Mouse (Mus musculus) brain, embryonic 18.5 days (tissue): ENCODE measurements around the gene Gnb1.
A peak's percentile ranks its signal among the peaks of the same experiment; 100 is the strongest.

Source experiments
- DNase-seq: peaks from one replicate; pipeline ENCODE4 v3.0.0-alpha.2; 2012; ENCODE audit warnings: low read depth, low spot score

Gene Gnb1

DNA sequence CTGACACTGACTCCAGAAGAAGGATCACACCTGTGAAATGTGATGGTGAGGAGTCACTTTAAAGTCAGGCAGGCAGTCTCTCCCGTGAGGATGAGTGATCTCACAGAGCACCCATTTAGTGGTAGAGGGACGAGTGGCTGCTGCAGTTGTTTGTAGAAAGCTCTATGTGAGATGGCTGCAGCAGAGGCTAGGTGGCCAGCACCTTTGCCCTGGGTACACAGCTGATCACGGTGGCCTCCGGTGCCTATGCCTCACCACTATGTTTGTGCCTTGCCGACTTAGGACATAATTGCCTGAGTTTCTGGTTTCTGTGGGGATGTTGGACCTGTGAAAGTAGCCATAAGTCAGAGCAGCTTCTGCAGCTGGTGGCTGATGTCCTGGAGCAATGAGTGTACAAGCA is 86.6 kb downstream of the Gnb1 start:
- no peak for DNase-seq

DNA sequence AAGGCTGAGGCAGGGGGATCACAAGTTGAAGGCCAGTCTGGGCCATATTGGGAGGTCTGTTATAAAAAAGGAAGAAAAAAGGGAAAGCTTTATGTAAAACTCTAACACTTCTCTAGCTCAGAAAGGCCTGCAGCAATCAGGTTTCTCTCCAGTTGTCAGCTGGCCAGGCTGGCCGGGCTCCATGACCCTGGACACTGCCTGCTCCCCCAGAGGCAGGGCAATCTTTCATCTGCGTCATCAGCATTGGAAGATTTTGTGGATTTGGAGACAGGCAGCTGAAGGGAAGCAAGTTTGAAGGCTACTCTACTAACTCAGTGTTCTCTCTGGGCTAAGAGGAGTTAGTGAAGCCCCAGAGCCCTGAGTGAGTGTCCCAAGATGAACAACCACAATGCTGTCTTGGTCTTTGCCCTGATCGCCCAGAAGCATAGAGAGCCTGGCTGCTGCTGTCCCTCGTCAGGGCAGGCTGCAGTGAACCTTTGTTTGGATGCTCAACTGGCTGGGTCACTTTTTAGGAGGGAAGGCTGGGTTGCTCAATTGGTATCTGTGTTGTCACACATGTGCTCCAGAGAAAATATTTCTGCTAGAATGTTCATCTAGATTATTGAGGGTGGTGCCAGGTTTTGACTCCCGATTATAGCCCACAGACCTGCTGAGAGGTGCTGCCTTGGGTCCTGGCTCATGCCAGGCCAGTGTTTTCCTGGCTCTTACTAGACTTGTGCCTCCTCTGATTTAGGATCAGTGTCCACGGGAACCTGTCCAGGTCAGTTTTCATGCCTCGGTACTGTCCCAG is 87.4 kb downstream of the Gnb1 start:
- no peak for DNase-seq

DNA sequence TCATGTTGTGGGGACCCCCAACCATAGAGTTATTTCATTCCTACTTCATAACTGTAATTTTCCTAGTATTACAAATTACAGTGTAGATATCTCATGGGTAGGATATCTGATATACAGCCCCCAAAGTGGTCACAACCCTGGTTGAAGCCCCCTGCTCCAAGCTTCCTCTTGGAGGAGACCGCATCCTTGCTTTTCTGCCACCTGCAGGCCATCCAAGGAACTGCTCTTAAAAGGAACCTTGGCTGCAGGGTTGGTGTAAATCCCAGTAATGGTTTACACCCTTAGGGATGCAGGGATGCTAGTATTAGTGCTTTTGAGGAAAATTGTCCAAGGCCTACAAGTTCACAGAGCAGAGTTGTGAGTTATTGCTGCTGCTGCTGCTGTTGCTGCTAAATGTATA is 89.3 kb downstream of the Gnb1 start:
- no peak for DNase-seq

DNA sequence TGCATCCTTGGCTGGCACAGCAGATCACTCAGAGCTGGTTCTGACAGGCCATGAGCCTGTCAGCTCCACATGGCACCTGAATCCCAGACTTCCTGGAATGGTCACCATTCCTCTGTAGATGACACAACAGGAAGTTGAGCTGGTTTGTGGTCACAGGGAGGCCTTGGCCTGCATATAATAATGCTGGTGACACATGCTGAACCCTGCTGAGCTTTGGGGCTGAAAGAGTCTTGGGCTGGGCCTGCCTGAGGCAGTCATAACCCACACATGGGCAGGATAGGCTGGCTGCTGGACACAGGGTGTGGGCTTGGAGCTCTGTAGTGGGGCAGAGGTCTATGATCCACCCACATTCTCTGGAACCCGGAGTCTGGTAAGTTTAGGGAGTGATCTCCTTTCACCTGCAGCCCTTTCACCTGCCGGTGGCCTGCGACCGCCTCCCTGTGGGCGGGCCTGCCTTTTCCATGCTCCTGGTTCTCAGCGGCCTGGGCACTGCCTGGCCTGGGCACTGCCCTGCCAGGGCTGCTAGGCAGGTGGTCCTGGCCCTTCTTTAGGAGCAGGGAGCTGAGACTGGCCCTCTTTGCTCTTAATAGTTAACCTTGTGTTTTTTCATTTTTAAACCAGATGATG is 91.2 kb downstream of the Gnb1 start:
- no peak for DNase-seq

DNA sequence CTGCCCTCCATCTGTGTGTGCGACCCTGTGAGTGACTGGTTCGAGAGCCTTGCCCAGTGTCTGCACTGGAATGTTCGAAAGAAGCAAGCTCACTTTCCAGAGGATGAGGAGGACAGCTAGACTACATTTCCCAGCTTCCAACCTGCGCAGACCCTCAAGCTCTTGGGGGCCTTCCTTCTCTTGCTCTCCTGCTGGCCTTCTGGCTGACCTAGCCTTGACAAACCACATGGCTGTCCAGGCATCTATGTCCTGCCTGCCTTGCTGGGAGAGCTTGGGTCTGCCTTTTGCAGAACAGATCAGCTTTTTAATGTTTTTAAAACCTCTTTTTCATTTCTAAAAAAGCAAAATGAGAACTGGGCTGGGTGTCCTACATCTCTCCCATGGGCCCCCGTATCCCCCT is 98.2 kb downstream of the Gnb1 start:
- no peak for DNase-seq

DNA sequence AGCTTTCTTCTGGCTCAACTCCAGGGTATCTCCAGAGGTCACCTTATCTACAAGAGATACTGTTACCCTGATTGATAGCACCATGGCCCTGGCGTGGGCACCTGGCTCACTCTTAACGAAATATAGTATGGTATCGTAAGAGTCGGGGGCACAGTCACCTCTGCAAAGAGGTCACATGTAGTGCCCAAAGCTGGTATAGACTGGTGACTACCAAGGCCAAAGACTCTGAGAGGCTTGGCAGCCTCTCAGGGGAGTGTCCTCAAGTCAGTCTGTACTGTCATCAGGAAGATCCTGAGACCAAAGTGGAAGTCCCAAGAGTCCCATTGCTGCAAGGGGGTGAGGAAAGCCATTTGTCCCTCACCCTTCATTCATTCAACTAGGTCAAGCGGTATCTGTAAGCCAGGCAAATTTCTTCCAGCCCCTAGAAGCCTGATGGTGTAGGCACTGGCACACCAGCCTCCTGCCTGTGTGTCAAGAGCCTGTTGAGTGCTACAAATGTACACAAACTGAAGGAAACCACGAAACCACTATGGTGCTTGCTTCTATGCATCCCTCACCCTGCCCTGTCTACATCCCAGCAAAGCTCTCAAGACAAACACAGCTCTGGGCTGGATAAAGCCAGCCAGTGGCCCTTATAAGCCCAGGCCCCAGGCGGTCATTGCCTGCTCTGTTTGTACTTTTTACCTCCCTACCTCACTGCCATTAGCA is 100.0 kb downstream of the Gnb1 start:
- DNase-seq, result no peak

DNA sequence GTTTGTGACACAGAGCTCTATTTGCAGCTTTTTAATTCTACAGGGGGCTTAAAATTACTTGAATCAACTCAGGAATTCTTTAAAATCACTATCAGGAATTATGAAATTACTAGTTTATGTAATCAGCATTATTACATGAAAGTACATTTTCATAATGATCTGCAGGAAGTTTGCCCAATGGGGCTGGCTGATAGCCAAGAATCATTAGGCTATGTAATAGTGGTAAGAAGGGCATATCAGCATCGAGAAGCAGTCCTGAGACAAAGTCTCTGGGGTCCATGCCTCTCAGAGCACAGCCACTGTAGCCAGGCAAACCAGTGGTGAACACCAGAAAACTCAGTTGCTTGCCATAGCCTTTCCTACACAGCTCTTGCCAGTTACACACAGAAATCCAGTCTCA is 102.6 kb downstream of the Gnb1 start:
- DNase-seq, result no peak

DNA sequence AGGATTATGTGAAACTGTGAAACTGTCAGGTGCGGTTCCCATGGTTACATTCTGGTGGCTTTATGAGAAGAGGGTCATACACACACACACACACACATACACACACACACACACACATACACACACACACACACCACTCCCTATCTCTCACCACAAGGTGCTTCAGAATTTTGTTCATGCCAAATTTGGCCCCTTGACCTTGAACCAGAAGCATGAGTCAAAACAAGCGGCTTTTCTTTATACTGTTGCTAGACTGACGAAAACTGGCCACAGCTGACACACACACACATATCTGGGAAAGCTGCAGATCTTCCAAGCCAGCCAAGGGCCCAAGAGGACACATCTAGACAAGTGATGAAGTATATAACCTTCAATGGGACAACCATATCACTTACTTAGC is 104.6 kb downstream of the Gnb1 start:
- DNase-seq, result no peak

DNA sequence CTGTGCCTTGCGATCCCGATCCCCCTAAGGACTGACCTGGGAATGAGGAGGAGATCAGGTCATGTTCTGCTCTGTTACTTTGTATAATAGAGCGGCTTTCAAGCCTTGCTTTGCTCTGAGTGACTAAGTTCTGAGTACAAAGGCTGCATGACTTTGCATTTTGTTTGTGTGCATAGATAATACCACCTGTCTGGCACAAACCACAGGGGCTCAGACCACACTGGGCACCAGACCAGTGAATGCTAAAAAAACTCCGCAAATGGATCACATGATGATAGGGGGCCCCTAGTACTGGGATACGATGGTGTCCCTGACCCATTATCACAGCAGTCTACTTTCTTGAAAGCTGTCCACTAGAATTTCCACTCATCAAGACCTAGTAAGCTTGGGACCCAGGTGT is 105.4 kb downstream of the Gnb1 start:
- DNase-seq, result no peak

DNA sequence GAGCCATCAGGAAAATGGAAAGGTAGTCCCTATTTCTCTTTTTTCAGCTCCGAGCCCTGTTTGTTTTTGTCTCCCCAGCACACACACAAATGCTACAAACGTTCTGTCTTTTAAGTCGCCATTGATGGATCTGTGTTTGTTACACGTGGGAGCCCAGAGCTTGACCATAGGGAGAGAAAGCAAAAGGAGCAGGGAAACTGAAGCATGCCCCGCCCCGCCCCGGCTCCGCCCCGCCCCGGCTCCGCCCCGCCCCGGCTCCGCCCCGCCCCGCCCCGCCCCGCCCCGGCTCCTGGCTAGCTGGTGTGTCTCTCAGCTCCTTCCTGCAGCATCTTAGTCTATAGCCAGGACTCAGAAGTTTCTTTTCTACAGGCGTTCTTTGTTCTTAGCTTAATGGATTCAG is 107.4 kb downstream of the Gnb1 start:
- no peak for DNase-seq

DNA sequence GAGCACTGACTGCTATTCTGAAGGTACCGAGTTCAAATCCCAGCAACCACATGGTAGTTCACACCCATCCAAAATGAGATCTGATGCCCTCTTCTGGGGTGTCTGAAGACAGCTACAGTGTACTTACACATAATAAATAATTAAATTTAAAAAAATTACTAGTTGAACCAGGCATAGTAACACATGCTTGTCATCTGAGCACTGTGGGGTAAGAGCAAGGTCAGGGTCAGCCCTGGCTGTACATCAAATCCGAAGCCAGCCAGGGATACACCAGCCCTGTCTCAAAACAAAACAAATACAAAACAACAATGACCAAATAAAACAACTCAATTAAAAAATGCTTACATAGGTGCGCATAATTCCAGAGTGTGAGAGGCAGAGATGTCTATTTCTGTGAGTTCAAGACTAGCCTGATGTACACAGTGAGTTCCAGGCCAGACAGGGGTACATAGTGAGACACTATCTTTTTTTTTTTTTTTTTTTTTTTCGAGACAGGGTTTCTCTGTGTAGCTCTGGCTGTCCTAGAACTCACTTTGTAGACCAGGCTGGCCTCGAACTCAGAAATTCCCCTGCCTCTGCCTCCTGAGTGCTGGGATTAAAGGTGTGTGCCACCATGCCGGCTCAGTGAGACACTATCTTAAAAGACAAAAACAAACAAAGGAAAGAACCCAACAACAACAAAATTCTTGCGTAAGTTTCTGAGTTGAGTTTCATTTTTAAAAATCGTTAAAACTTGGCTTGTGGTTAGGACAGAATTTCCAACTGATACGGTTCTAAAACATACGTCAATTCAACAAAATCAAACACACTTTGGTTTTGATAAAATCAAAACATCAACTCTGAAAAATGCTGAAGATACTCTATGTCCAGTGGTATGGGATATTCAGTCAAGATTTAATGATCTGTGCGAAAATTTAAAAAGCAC is 109.0 kb downstream of the Gnb1 start:
- DNase-seq, result no peak

DNA sequence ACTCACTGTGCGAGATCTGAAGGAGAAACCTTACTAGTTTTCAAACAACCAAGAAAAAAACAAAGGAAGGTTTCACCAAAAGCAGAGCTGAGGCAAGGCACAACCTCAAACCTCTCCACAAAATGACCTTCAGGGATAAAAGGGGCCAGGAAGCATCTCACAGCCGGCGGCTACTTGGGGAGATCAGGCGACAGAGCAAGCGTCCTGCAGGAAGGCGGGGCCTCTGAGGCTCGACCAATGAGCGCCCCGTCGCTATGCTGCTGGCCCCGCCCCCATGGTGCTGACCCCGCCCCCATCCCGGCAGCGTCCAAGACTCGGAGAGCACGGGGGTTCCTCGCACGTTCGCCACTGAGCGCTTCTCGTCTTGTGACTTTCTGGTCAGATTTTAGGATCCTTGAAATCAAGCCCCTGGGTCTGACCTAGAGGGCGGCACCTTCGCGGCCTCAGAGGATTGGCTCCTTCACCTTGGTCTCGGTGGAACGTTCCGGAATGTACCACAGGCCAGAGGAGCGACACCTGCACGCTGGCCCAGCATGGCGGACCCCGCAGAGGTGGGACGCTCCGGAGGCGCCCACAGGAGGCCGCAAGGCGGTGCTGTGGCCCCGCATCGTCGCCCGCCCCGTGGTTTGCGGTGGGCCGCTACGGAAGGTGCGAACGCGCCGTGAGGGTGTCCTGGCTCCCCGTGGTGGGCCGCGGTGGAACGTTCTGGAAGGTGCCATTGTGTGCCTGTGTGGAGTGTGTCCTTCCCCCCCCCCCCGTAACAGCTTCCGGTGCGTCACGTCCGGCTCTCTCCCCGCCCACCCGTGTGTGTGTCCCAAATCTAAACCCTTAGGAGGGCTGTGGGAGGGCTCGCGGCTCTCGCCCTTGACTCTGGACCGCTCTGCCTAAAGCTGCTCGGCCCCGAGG is 110.2 kb downstream of the Gnb1 start, which contains the start of gene Slc35e2:
TSS of gene Slc35e2 (plus strand) at position 326 of the 906 bp plus-strand sequence.
- peak; percentile 87 for DNase-seq

DNA sequence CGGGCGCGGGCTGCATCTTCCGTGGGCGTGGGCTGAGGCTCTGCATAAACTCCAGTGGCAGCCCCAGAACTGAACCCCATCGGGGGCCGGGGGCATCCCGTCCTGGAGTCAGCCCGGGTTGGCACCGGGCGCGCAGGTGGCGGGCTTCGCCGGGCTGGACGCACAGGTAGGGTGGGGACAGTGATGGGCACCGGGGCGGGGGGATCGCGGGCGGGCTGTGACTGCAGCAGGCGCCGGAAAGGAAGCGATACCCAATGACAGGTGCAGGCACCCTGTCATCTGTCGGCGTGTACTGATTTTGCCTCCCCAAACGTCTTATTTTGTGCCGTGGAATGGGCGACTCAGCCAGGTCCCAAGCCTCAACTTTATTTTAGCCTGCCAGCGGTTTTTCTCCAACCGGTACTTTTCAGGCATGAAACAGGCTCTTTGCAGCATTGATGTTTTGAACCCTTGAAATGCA is 110.9 kb downstream of the Gnb1 start:
- no peak for DNase-seq

DNA sequence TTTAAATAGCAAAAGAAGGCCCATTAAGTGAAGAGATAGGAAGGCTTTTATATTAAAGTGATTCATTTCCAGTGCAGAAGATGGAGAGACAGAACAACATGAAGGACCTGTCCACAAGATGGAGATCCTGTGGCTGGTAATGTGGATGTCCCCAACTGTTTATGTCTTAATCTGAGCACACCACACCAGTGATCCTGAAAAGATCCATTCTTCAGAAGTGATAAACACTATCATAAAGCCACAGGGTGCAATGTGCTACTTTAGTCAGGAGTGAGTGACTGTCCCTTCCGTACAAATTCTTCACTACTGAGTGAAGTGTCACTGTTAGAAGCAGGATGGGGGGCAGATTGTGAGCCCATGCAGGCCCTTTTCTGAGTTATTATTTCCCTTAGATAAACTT is 111.6 kb downstream of the Gnb1 start:
- DNase-seq, result no peak

DNA sequence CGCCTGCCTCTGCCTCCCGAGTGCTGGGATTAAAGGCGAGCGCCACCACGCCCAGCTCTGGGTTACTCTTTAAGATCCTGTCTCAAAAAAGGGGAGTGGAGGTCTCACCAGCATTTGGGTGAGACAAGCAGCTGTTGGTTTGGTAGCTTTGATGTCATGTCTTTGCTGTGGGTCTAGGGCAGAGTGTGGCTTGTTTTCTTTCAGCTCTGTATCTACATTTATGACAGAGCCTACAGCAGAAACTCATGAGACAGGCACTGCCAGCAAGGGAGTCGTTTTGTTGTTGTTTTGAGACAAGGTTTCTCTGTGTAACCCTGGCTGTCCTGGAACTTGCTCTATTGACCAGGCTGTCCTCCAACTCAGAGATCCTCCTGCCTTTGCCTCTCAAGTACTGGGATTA is 112.6 kb downstream of the Gnb1 start:
- DNase-seq, result no peak

DNA sequence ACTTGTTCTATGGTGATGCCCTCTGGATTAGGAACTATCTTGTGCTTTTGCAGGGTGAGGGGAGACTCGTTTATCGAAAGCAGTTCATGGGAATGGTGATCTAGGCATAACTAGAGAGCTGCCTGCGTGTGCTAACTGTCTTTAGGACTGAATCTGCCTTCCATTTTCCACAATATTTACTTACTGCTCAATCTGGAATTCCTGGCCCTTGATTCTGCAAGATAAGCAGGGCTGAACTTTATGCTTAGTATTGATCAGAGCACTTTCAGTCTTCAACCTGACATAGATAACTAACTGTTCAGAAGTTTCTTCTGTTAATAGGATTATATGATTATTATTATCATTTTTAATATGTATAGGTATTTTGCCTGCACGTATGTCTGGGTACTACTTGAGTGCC is 114.0 kb downstream of the Gnb1 start:
- DNase-seq, result no peak

DNA sequence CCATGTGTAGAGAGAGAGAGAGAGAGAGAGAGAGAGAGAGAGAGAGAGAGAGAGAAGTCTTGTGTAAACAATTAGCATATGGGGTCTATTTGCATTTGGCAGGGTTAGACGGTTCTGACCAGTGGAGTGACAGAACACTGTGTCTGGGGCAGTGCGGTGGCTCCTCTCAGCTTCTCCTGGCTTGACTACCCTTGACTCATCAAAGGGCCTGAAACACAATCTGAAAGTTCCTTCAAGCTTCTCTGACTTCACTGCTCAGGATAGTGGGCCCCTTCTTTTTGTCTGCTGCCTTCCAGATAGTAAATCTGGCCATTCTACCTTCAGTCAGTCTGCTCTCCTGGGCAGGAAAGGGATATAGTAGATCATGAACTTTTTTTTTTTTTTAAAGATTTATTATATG is 115.7 kb downstream of the Gnb1 start:
- no peak for DNase-seq
